Mouse (Mus musculus): ENCODE data around the gene Crybg2.

- TF ChIP-seq ZMIZ1 (IDR thresholded peaks at IDR 0.05; ENCODE audit: low read depth, low read length) (no peak), POLR2A (IDR thresholded peaks at IDR 0.05; ENCODE audit: control insufficient read depth in 1 of 2, insufficient read depth in 1 of 2, low read depth in 1 of 2, low read length in 2 of 2, poor library complexity in 1 of 2) (no peak), TBP (IDR thresholded peaks at IDR 0.05; ENCODE audit: low read depth, low read length) (no peak), MAX (IDR thresholded peaks at IDR 0.05; ENCODE audit: low read length) (no peak), CTCF (IDR thresholded peaks at IDR 0.05 in 2 of 3, conservative IDR thresholded peaks at IDR 0.05 in 1 of 3; ENCODE audit: control insufficient read depth in 1 of 3, insufficient read depth in 1 of 3, low read depth in 2 of 3, low read length in 3 of 3, poor library complexity in 1 of 3, severe bottlenecking in 1 of 3) (no peak), CHD2 (IDR thresholded peaks at IDR 0.05; ENCODE audit: low read length) (no peak)
Observed at GRCm38 (mm10) chr4:134123147-134123546, 62.5 kb downstream of the Crybg2 start.

Data from MEL (cell line).